Mouse (Mus musculus) kidney, embryonic 16.5 days (tissue): ENCODE data around the gene Akap12. TPM values are rescaled to one million over a fixed set of nuclear protein-coding genes. Genes with fewer than 3 reads are reported as not detected.

Experiments used
- ATAC-seq: fragments of 200-750 bp; cut with Nextera tagmentation; 2 replicates; pipeline ENCODE4 v1.8.0; 2017; ENCODE audit warnings: moderate TSS enrichment; ENCODE audit not compliant: low FRiP score, low TSS enrichment
- H3K27ac ChIP-seq: fragments of 300-500 bp; sonication (generic); 2 replicates; pipeline ENCODE4 v1.5.1; 2014; ENCODE audit warnings: low read length
- H3K27me3 ChIP-seq: fragments of 300-500 bp; sonication (generic); 2 replicates; pipeline ENCODE4 v1.6.1; 2014; ENCODE audit warnings: low read length, control low read depth, mixed read lengths; ENCODE audit not compliant: insufficient read depth
- H3K36me3 ChIP-seq: fragments of 300-500 bp; sonication (generic); 2 replicates; pipeline ENCODE4 v1.6.1; 2014; ENCODE audit warnings: low read length, control low read depth, mixed read lengths; ENCODE audit not compliant: insufficient read depth
- H3K4me1 ChIP-seq: fragments of 300-500 bp; sonication (generic); 2 replicates; pipeline ENCODE4 v1.6.1; 2014; ENCODE audit warnings: low read length, control low read depth, mixed read lengths; ENCODE audit not compliant: insufficient read depth
- H3K4me2 ChIP-seq: fragments of 300-500 bp; sonication (generic); replicated peaks from 2 replicates; pipeline ENCODE4 v1.6.1; 2014; ENCODE audit warnings: low read depth, low read length
- H3K4me3 ChIP-seq: fragments of 300-500 bp; sonication (generic); 2 replicates; pipeline ENCODE4 v1.5.1; 2014; ENCODE audit warnings: mild to moderate bottlenecking, low read length
- H3K9ac ChIP-seq: fragments of 300-500 bp; sonication (generic); replicated peaks from 2 replicates; pipeline ENCODE4 v1.6.1; 2014; ENCODE audit warnings: low read length
- H3K9me3 ChIP-seq: fragments of 300-500 bp; sonication (generic); 2 replicates; pipeline ENCODE4 v1.6.1; 2016; ENCODE audit warnings: low read length, control low read depth
- WGBS: fragments of 180-500 bp; shearing (Covaris S2); extraction: QIAGEN DNeasy Blood & Tissue Kit; methylation state at CpG from one replicate; pipeline ENCODE4 v1.1.7; 2014; 5-methylcytosine and 5-hydroxymethylcytosine counted together
- polyA plus RNA-seq: library from polyadenylated mRNA; unstranded; fragments of >200 nt; fragmentation: Nextera tagmentation; extraction: Ambion mirVana; gene quantifications from 2 replicates; pipeline ENCODE4 v1.2.1, GENCODE M21; 2015

The Akap12 gene
- 92.7 and 96.4 TPM in 2 replicates for polyA plus RNA-seq

DNA sequence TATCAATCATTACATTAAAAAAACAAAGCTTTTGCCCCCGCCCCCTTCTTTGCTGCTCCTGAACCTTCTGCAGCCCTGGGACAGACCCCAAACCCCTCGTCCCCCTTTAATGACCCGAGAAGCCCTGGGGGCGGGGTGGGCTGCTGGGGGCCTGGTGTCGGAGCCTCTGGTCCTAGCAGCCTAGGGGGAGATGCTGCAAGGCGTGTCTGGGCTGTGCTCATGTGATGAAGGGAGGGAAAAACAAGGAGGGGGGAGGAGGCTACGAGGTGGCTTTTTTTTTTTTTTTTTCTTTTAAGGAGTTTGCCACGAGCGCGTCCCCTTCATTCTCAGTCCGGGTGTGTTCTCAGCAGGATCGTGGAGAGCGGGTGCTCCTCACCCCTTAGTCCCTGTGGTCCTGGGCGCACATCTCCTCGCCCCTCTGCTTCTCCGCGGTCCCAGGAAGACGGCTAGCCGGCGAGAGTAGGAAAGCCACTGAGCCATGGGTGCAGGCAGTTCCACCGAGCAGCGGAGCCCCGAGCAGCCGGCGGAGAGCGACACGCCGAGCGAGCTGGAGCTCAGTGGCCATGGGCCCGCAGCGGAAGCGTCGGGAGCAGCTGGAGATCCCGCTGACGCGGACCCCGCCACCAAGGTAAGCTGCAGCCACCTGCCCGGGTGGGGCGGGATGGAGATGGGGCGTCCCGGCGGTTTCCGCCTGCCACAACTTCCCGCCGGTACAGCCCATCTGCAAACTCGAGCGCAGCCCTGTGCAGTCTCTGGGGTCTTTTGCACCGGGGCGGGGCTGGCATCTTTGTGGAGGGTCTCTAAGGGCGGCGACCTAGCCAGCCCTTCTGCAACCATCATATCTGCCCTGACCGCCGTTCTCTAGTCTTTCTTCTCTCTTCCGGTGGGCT lies at the start of gene Akap12:
TSS of gene Akap12 (plus strand) at position 340 of the 890 bp plus-strand sequence.
- peak within 1 kb of the TSS; percentile 95 for H3K4me2 ChIP-seq
- WGBS: under 1% methylated on average over 45 of the region's 54 CpGs
- peak within 1 kb of the TSS; percentile 77 for H3K27ac ChIP-seq
- no peaks in the 10 kb centered on the region for H3K36me3 ChIP-seq
- peak within 1 kb of the TSS; percentile 82 for H3K9ac ChIP-seq
- ATAC-seq: peak; percentile 75
- no peaks in the 10 kb centered on the region for H3K9me3 ChIP-seq
- no peaks in the 10 kb centered on the region for H3K27me3 ChIP-seq
- peaks cover 13% of the 10 kb centered on the region for H3K4me1 ChIP-seq
- peak within 1 kb of the TSS; percentile 81 for H3K4me3 ChIP-seq

DNA sequence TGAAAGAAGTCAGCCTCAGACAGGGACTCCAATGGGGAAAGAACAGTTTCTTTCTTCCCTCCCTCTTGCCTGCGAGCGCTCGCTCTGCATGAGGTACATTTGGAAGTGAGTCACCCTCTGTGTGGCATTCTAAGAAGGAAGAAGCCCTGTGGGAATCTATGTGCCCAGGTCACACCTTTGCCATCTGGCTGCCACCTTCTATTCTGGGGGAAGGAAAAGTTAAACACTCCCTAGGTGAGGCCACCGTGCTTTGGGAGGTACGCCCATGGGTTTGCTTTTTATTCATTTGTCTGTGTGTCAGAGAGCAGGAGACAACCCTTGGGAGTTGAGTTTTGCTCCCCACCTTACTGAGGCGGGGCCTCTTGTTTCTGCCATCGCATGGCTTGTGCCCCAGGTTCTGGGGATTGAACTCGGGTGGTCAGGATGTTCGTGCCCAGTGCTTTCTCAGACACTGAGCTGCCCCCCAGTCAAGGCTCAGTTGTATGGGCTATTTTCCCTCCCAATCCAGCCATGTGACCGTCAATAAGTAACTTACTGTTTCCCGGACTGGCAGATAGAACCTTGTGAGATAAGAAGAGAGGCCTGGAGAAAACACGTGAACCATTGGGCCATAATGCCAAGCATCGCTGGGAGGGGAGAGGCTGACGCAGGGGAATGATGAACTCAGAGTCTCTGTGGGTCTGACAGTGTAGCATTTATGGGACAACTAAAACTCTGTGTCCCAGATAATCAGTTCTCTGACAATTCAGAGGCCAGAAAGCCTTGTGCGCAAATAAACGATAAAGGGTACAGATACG lies 35.4 kb upstream of the Akap12 start:
- no peaks in the 10 kb centered on the region for H3K4me1 ChIP-seq
- WGBS: 86% methylated on average over 17 of the region's 17 CpGs
- no peak for ATAC-seq
- H3K9me3 ChIP-seq: no peaks in the 10 kb centered on the region
- H3K27ac ChIP-seq: no peak overlapping the region
- no peak overlapping the region for H3K9ac ChIP-seq
- H3K27me3 ChIP-seq: no peaks in the 10 kb centered on the region
- H3K4me3 ChIP-seq: no peak overlapping the region
- H3K4me2 ChIP-seq: no peak overlapping the region
- H3K36me3 ChIP-seq: no peaks in the 10 kb centered on the region

- no peak overlapping the region for H3K4me3 ChIP-seq
- 31% methylated on average over 9 of the region's 9 CpGs for WGBS
- no peak overlapping the region for H3K27ac ChIP-seq
- no peak overlapping the region for H3K9ac ChIP-seq
- no peak for ATAC-seq
- H3K9me3 ChIP-seq: no peaks in the 10 kb centered on the region
- no peaks in the 10 kb centered on the region for H3K27me3 ChIP-seq
- H3K36me3 ChIP-seq: no peaks in the 10 kb centered on the region
- H3K4me1 ChIP-seq: no peaks in the 10 kb centered on the region
- H3K4me2 ChIP-seq: no peak overlapping the region
Observed at GRCm38 (mm10) chr10:4233102-4233501, 33.1 kb upstream of the Akap12 start.

- H3K9me3 ChIP-seq: no peaks in the 10 kb centered on the region
- H3K27ac ChIP-seq: 0 out of 2 replicates have a peak overlapping the region, but pooled peaks have one; percentile 29
- H3K4me2 ChIP-seq: no peak overlapping the region
- WGBS: 59% methylated on average over 5 of the region's 5 CpGs
- ATAC-seq: peak; percentile 57; the same call in 1 of the 2 replicates
- no peaks in the 10 kb centered on the region for H3K4me1 ChIP-seq
- no peak overlapping the region for H3K9ac ChIP-seq
- no peak overlapping the region for H3K4me3 ChIP-seq
- no peaks in the 10 kb centered on the region for H3K36me3 ChIP-seq
- no peaks in the 10 kb centered on the region for H3K27me3 ChIP-seq
Observed at GRCm38 (mm10) chr10:4239794-4240574, 26.2 kb upstream of the Akap12 start.

- Histone ChIP-seq H3K27me3 (no peaks in the 10 kb centered on the region), H3K36me3 (no peaks in the 10 kb centered on the region), H3K4me2 (no peak overlapping the region), H3K9me3 (no peaks in the 10 kb centered on the region), H3K9ac (no peak overlapping the region), H3K27ac (no peak overlapping the region), H3K4me3 (no peak overlapping the region), H3K4me1 (no peaks in the 10 kb centered on the region)
- WGBS: 80% methylated on average over 16 of the region's 16 CpGs
- ATAC-seq: no peak
Observed at GRCm38 (mm10) chr10:4243591-4244300, 22.4 kb upstream of the Akap12 start.

- H3K9me3 ChIP-seq: no peaks in the 10 kb centered on the region
- 71% methylated on average over 2 of the region's 2 CpGs for WGBS
- H3K36me3 ChIP-seq: no peaks in the 10 kb centered on the region
- no peak for ATAC-seq
- no peaks in the 10 kb centered on the region for H3K4me1 ChIP-seq
- no peak overlapping the region for H3K4me3 ChIP-seq
- H3K9ac ChIP-seq: no peak overlapping the region
- no peak overlapping the region for H3K4me2 ChIP-seq
- no peak overlapping the region for H3K27ac ChIP-seq
- H3K27me3 ChIP-seq: no peaks in the 10 kb centered on the region
Observed at GRCm38 (mm10) chr10:4245812-4246211, 20.4 kb upstream of the Akap12 start.

DNA sequence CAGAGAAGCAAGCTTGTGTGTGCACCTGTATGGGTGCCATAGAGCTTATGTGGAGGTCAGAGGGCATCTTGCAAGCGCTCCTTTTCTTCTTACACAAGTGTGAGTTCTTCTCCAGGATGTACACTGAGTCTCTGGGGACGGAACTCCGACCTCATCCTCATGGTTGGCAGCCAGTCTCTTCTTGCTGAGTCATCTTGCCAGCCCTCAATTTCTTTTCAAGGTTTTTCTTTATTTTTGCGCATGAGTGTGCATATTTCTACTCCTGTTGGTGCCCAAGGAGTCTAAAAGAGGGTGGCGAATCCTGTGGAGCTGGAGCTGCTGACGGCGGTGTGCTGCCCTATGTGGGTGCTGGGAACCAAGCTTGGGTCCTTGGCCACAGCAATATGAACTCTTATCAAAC lies 19.8 kb upstream of the Akap12 start:
- WGBS: 86% methylated on average over 7 of the region's 7 CpGs
- no peak for ATAC-seq
- no peaks in the 10 kb centered on the region for H3K9me3 ChIP-seq

DNA sequence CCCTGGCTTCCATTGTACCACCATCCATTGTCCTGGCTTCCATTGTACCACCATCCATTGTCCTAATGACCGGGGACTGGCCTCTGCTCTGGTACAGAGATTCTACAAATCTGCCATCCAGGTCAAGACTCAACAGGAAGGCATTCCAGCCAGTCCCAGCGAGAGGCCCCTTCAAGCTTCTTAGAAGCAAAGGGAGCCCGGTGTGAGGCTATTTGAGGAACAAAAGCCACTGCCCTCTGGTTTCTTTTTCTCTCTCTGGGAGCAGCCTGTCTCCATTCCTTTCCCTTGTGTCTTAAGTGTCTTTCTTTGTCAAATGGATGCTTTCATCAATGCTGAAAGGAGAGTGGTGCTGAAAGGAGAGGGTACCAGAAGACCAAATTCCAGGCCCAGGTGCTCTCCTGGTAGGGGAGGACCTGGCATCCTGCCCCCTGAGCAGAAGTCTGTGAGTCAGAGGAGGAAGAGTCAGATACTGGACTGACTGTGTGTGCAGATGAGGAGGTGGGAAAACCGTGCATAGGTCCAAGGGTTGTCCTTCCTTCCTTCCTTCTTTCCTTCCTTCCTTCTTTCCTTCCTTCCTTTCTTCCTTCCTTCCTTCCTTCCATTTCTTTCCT lies 16.8 kb upstream of the Akap12 start:
- H3K9ac ChIP-seq: no peak overlapping the region
- H3K4me1 ChIP-seq: no peaks in the 10 kb centered on the region
- no peaks in the 10 kb centered on the region for H3K9me3 ChIP-seq
- no peak for ATAC-seq
- H3K27ac ChIP-seq: no peak overlapping the region
- no peak overlapping the region for H3K4me2 ChIP-seq
- no peaks in the 10 kb centered on the region for H3K27me3 ChIP-seq
- WGBS: 50% methylated on average over 4 of the region's 4 CpGs
- no peaks in the 10 kb centered on the region for H3K36me3 ChIP-seq
- H3K4me3 ChIP-seq: no peak overlapping the region

More for the DNA sequence above, 19.8 kb upstream of the Akap12 start:
- Histone ChIP-seq H3K36me3 (no peaks in the 10 kb centered on the region), H3K4me1 (no peaks in the 10 kb centered on the region), H3K9ac (no peak overlapping the region), H3K4me3 (no peak overlapping the region), H3K27ac (no peak overlapping the region), H3K4me2 (no peak overlapping the region), H3K27me3 (no peaks in the 10 kb centered on the region)

- no peaks in the 10 kb centered on the region for H3K36me3 ChIP-seq
- H3K4me2 ChIP-seq: no peak overlapping the region
- no peaks in the 10 kb centered on the region for H3K9me3 ChIP-seq
- WGBS: 73% methylated on average over 3 of the region's 3 CpGs
- H3K4me3 ChIP-seq: no peak overlapping the region
- no peak for ATAC-seq
- H3K27me3 ChIP-seq: no peaks in the 10 kb centered on the region
- no peaks in the 10 kb centered on the region for H3K4me1 ChIP-seq
- H3K9ac ChIP-seq: no peak overlapping the region
- no peak overlapping the region for H3K27ac ChIP-seq
Observed at GRCm38 (mm10) chr10:4250681-4251080, 15.5 kb upstream of the Akap12 start.
